Mouse (Mus musculus): ENCODE data around the gene Pam16. TPM values are rescaled to one million over a fixed set of nuclear protein-coding genes. Genes with fewer than 3 reads are reported as not detected.

Gene Pam16
- total RNA-seq, 2 experiments from 2014 or later: 108 to 113 TPM

- DNase-seq (ENCODE audit: low spot score): no peak
Measured at GRCm38 (mm10) chr16:4611676-4612075, 13.1 kb downstream of the Pam16 start.

GRCm38 (mm10) chr16:4611193-4611592, 13.6 kb downstream of the Pam16 start:
- DNase-seq (ENCODE audit: low spot score): no peak

GRCm38 (mm10) chr16:4608532-4609059, 16.2 kb downstream of the Pam16 start:
- no peak for DNase-seq (ENCODE audit: low spot score)

DNA sequence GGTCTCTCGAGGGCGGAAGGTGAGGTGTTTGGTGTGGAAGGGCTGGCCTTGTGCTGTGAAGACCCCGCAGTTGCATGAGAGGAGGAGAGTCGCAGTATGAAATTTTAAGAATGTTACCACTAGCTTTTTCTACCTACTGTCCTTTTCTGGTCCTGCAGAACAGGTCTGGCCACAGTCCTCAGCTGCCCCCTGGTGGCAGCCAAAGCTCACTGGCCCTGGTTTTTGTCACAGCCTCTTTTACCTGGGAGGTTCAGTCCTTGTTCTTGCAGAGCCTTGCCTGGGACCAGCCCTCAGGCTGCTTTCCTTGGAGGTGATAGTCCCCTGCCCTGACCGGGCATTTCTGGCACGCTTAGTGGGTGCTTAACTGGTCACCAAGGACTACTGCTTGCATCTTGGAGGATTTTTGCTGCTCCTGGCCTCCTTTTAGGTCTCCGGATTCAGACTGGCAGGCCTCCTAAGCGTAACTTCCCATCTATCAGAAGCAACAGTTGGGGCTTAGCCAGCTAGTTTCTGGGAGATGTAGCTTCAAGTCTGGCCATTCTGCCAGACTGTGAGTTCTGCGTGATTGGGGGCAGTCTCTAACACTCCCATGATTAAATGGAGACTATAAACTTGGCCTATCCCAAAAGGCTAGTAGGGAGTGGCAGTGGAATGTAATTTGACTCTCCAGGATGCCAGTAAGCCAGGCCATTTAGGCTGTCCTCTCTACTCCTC, 16.8 kb downstream of the Pam16 start:
- DNase-seq (ENCODE audit: low spot score): peak; percentile 84

GRCm38 (mm10) chr16:4606431-4607084, 18.2 kb downstream of the Pam16 start:
- peak; percentile 72 for DNase-seq (ENCODE audit: low spot score)

GRCm38 (mm10) chr16:4605514-4606131, 19.2 kb downstream of the Pam16 start:
- no peak for DNase-seq (ENCODE audit: low spot score)

DNA sequence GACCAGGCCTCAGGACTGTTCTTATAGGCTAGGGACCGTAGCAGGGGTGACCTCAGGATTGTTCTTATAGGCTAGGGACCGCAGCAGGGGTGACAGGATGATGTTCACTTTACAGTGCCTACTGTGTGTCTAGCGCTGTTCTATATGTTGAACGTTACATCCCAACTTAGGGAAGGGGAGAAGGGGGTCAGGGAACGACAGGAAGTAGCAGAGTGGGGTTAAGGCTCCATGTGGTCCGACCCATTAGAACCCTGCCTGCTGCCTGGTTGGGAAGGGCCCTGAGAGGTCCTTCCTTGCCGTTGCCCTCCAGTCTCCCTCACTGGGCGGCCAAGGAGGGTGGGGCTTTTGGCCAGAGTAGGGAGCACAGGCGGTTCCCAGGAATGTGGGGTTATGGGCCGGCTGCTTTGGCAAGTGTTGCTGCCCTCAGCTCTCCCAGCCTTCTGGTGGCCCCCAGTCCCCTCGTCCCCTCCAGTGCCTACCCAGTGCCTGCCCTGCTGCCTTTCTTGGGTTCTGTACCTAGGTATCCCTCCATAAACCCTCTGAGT, 20.4 kb downstream of the Pam16 start:
- no peak for DNase-seq (ENCODE audit: low spot score)

- no peak for DNase-seq (ENCODE audit: low spot score)
Measured at GRCm38 (mm10) chr16:4603453-4603837, 21.3 kb downstream of the Pam16 start.

GRCm38 (mm10) chr16:4602766-4603452, 21.9 kb downstream of the Pam16 start:
- no peak for DNase-seq (ENCODE audit: low spot score)

DNA sequence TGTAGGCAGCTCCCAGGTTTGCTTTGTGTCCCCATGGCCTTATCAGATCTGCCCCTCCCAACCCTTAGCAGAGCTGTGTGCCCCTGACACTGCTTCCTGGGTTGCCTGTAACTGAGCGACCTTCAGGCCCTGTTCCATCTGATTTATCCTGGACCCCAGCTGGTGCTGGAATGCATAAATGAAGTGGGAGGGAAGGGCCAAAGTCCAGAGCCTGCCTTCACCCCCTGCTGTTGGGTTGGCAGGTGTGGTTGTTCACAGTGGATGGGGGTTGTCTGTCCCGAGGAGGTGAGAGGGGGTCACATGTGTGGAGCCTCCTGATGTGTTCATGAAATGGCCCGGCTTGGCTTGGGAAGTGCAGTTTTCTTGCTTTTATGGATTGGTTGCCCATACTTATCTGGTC, 22.6 kb downstream of the Pam16 start:
- DNase-seq (ENCODE audit: low spot score): no peak

DNA sequence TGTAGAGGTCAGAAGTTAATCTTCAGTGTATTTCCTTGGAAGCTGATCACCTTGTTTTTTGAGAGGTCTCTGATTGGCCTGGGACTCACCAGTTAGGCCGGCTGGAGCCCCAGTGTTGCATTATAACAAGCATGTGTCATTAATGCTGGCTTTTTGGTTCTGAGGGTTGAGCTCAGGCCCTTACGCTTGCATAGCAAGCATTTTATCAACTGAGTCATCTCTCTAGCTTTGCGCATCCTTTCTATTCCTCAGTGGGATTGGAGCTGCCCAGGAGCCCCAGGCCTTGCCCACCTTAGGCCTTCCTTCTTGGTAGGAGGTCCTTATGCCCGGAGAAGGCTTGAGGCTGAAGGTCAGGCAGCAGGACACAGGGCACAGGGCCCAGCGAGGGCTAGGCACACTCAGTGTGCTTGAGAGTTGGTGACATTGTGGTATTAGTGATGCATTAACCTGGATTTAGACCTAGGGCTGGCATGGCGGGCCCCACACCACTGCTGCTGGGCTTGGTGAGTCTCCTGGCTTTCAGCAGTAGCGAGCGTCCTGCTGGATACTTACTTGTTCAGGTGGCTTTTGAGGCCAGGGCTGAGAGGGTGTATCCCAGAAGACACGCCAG, 24.0 kb downstream of the Pam16 start:
- DNase-seq (ENCODE audit: low spot score): no peak

DNA sequence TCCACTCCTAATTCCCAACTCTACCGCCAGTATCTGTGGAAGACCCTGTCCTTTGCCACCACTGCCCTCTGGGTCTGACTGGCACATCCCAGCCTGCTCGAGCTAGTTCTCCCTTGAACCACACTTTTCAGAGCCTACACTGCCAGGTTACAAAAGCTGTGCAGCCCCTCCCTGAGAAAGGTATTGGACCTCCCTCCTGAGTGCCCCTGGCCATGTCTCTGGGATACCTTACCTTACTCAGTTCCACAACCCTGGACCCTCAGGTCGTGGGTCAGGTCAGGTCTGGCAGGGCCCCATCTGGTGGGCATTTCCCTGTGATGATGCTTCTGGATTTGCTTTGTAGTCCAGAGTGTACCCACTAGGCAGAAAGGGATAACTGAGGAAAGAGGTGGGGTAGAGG, 25.2 kb downstream of the Pam16 start:
- DNase-seq (ENCODE audit: low spot score): no peak

DNA sequence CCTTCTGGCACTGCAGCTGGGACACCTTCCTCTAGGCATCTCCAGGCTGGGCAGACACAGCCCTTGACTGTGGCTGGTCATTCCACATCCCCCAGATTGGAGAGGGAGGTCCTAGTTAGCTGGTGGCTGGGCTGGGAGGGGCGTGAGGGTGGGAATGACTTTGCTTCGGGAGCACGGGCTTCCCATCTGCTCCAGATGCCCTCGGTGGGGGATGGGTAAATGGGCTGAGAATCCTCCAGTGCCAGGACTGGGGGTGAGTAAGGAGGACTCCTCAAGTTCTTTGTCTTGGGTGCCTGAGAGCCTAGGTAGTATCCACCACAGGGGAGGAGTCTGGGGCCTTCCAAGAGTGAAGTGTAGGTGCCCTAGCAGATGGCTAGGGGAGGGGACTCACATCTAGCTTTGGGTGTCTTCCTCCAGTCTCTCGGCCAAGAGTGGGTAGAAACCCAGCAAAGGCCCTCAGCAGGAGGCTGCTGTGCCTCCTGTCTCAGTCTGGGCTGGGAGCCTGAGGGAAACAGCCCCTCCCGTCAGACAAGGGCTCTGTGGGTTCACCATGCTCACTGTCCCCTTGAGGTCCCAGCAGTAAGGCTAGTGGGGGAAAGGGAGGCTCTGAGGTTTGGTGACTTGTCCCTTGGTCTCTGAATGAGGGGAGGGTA, 25.8 kb downstream of the Pam16 start:
- DNase-seq (ENCODE audit: low spot score): no peak

DNA sequence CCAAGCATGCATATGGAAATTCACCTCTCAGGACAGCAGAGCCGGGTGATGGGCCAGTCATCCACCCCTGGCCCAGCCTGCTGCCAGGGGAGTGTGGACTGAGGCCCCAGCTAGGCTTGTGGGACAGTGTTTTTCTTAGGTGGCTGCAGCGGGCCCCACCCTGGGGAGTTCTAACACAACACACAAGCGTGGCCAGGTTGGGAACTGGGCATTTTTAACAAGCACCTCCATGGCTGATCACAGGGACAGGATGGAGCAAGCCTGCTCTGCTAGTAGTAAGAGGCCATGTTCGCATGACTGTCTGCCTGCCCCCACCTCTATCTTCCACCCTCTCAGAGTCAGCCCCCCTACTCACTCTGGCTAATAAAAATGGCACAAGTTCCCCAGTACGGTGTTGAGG, 26.7 kb downstream of the Pam16 start:
- no peak for DNase-seq (ENCODE audit: low spot score)

- DNase-seq (ENCODE audit: low spot score): no peak
Measured at GRCm38 (mm10) chr16:4597296-4597695, 27.5 kb downstream of the Pam16 start.

DNA sequence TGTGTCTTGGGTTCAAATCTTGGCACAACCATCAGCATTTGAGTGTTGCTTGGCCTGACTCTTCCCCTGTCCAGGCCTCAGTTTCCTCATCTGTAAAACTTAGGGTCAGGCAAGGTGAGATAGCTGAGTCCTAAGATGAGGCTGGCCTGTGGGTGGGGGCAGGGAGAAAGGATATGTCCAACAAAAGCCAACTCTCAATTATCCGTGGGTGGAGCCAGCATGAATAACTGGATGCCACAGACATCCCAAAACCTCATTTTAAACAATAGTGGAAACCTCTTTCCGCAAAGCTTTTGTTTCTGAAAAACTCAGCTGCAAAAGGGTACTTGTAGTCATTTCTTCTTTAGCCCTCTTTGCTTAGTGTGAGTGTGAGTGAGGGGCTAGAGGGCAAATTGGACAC, 28.0 kb downstream of the Pam16 start:
- DNase-seq (ENCODE audit: low spot score): no peak

GRCm38 (mm10) chr16:4596141-4596728, 28.6 kb downstream of the Pam16 start:
- no peak for DNase-seq (ENCODE audit: low spot score)

GRCm38 (mm10) chr16:4595527-4595963, 29.2 kb downstream of the Pam16 start:
- DNase-seq (ENCODE audit: low spot score): no peak

GRCm38 (mm10) chr16:4594814-4595526, 29.8 kb downstream of the Pam16 start:
- DNase-seq (ENCODE audit: low spot score): no peak

Measured in gastrocnemius, adult 18-20 months (tissue).